Mouse (Mus musculus) spleen, adult 2 months (tissue): ENCODE data around the gene Capn11.

ENCODE experiments used
- CTCF ChIP-seq: fragments of 200-500 bp; IDR thresholded peaks from 2 replicates; pipeline ENCODE4 v1.5.1; 2011; ENCODE audit warnings: mild to moderate bottlenecking, inconsistent platforms; ENCODE audit not compliant: insufficient read depth, insufficient read length, insufficient replicate concordance; ENCODE audit errors: extremely low read depth
- POLR2A ChIP-seq: fragments of 200-500 bp; IDR thresholded peaks from 2 replicates; pipeline ENCODE4 v1.6.1; 2011; ENCODE audit warnings: low read depth, low read length, inconsistent platforms

DNA sequence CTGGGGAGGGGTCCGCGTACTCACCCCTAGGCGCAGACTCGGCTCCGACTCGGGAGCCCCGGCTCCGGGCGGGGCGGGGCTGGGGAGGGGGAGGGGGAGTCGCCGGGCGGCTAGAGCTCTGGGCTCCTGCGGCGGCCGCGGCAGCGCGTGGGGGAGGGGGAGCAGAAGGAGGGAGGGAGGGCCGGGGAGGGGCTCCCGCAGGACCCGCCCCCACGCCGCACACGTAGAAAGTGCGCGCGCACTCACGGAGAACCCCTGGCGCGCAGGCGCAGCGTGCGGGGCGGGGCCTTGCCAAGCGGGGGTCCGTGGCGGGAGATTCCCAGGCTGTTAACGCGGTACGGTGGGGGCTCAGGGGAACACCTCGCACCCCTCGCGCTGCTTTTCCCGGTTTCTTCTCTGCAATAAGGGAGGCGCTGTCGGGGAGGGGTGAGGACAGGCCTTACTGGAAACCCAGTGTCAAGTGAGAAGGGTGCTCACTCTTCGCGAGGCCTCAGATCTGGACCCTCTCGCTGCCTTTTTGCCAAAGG lies 27.0 kb upstream of the Capn11 start, which contains the start of gene Mrpl14:
- TF ChIP-seq POLR2A (peak; percentile 5; the same call in 1 of the 2 replicates), CTCF (no peak)
